Mouse (Mus musculus): ENCODE data around the gene Myog.

GRCm38 (mm10) chr1:134318261-134318660 is 28.5 kb downstream of the Myog start:
- TF ChIP-seq CTCF (IDR thresholded peaks at IDR 0.05; ENCODE audit: control insufficient read depth, insufficient read depth, insufficient replicate concordance, low read depth, low read length) (no peak), POLR2A (IDR thresholded peaks at IDR 0.05; ENCODE audit: control insufficient read depth, low read depth, low read length) (no peak)
